Mouse (Mus musculus) forebrain, embryonic 15.5 days (tissue): Measurements from ENCODE around the gene Specc1. TPM values are rescaled to one million over a fixed set of nuclear protein-coding genes. Genes with fewer than 3 reads are reported as not detected.

Experiments
- ATAC-seq: fragments of 200-750 bp; cut with Nextera tagmentation; replicated peaks from 2 replicates; pipeline ENCODE4 v1.8.0; 2017; ENCODE audit warnings: mild to moderate bottlenecking, moderate TSS enrichment, moderate library complexity
- H3K27ac ChIP-seq: fragments of 300-500 bp; sonication (generic); replicated peaks from 2 replicates; pipeline ENCODE4 v1.5.1; 2015; ENCODE audit warnings: mild to moderate bottlenecking, inconsistent platforms
- H3K27me3 ChIP-seq: fragments of 300-500 bp; sonication (generic); 2 replicates; pipeline ENCODE4 v1.6.1; 2015; ENCODE audit warnings: inconsistent platforms
- H3K36me3 ChIP-seq: fragments of 300-500 bp; sonication (generic); 2 replicates; pipeline ENCODE4 v1.6.1; 2015; ENCODE audit warnings: mild to moderate bottlenecking, inconsistent platforms
- H3K4me1 ChIP-seq: fragments of 300-500 bp; sonication (generic); 2 replicates; pipeline ENCODE4 v1.6.1; 2015; ENCODE audit warnings: inconsistent platforms
- H3K4me2 ChIP-seq: fragments of 300-500 bp; sonication (generic); replicated peaks from 2 replicates; pipeline ENCODE4 v1.6.1; 2015; ENCODE audit warnings: mild to moderate bottlenecking, inconsistent platforms
- H3K4me3 ChIP-seq: fragments of 300-500 bp; sonication (generic); 2 replicates; pipeline ENCODE4 v1.5.1; 2015; ENCODE audit warnings: mild to moderate bottlenecking, inconsistent platforms
- H3K9ac ChIP-seq: fragments of 300-500 bp; sonication (generic); replicated peaks from 2 replicates; pipeline ENCODE4 v1.6.1; 2015; ENCODE audit warnings: mild to moderate bottlenecking, inconsistent platforms
- H3K9me3 ChIP-seq: fragments of 300-500 bp; sonication (generic); 2 replicates; pipeline ENCODE4 v1.6.1; 2016; ENCODE audit warnings: inconsistent platforms
- WGBS: fragments of 180-500 bp; shearing (Covaris S2); methylation state at CpG from one replicate; pipeline ENCODE4 v1.1.7; 2015; ENCODE audit warnings: mixed read lengths; 5-methylcytosine and 5-hydroxymethylcytosine counted together
- polyA plus RNA-seq: library from polyadenylated mRNA; unstranded; fragments of >200 nt; fragmentation: Nextera tagmentation; extraction: Ambion mirVana; gene quantifications from 2 replicates; pipeline ENCODE4 v1.2.1, GENCODE M21; 2015

Specc1 gene
- polyA plus RNA-seq, 1 experiment from 2014 or later, result 11.7 TPM

DNA sequence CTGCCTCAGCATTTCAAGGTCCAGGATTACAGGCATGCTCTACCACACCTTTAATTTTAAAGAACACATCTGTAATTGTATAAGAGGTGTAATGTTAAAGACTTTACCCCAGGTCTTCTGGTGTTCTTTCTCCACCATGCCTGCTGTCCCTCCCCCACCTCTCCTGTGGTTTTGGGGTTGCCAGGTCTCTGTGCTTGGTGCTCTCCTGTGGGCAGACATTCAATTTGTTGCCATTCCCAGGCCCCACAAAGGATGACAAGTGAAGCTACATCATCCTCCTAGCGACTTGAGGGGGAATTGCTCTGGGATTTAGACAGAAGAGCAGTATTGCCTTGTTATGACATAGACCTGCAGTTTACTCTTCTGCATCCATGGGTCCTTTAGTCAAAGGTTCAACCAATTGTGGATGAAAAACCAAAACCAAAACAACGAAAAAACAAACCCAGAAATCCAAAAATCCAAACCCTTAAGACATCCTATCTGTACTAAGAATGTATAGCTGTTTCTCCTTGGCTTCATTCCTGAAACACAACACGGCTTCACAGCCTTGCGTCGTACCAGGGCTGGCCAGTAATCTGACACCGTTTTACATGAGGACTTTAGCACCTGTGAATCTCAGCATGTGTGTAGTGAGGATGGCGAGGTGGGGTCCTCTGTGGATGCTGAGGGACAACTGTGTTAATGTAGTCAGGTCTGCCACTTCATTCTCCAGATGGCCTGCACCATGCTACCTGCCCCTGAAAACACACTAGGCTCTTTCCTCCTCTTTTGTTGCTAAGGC lies 15.1 kb downstream of the Specc1 start:
- H3K4me1 ChIP-seq, result no peaks in the 10 kb centered on the region
- no peak overlapping the region for H3K9ac ChIP-seq
- H3K9me3 ChIP-seq, result no peaks in the 10 kb centered on the region
- WGBS, result 65% methylated on average over 7 of the region's 7 CpGs
- ATAC-seq, result no peak
- H3K27me3 ChIP-seq, result no peaks in the 10 kb centered on the region
- H3K4me2 ChIP-seq, result no peak overlapping the region
- H3K36me3 ChIP-seq, result no peaks in the 10 kb centered on the region
- no peak overlapping the region for H3K4me3 ChIP-seq
- H3K27ac ChIP-seq, result no peak overlapping the region

GRCm38 (mm10) chr11:61974106-61974707 lies 17.6 kb downstream of the Specc1 start:
- no peaks in the 10 kb centered on the region for H3K36me3 ChIP-seq
- H3K27me3 ChIP-seq, result no peaks in the 10 kb centered on the region
- no peaks in the 10 kb centered on the region for H3K4me1 ChIP-seq
- H3K9me3 ChIP-seq, result no peaks in the 10 kb centered on the region
- H3K4me3 ChIP-seq, result no peak overlapping the region
- ATAC-seq, result no peak
- H3K27ac ChIP-seq, result no peak overlapping the region
- H3K4me2 ChIP-seq, result no peak overlapping the region
- no peak overlapping the region for H3K9ac ChIP-seq
- 60% methylated on average over 13 of the region's 13 CpGs for WGBS

GRCm38 (mm10) chr11:61975783-61976182 lies 19.2 kb downstream of the Specc1 start:
- Histone ChIP-seq H3K4me1 (no peaks in the 10 kb centered on the region), H3K9me3 (no peaks in the 10 kb centered on the region), H3K9ac (no peak overlapping the region), H3K27me3 (no peaks in the 10 kb centered on the region), H3K4me3 (no peak overlapping the region), H3K27ac (no peak overlapping the region), H3K36me3 (no peaks in the 10 kb centered on the region), H3K4me2 (no peak overlapping the region)
- ATAC-seq, result no peak
- WGBS, result 65% methylated on average over 1 of the region's 1 CpGs

GRCm38 (mm10) chr11:61981285-61981684 lies 24.7 kb downstream of the Specc1 start:
- H3K27me3 ChIP-seq, result no peaks in the 10 kb centered on the region
- ATAC-seq, result no peak
- 77% methylated on average over 2 of the region's 2 CpGs for WGBS
- H3K9me3 ChIP-seq, result no peaks in the 10 kb centered on the region
- no peak overlapping the region for H3K9ac ChIP-seq
- H3K4me1 ChIP-seq, result no peaks in the 10 kb centered on the region
- H3K27ac ChIP-seq, result no peak overlapping the region
- H3K4me3 ChIP-seq, result no peak overlapping the region
- no peak overlapping the region for H3K4me2 ChIP-seq
- no peaks in the 10 kb centered on the region for H3K36me3 ChIP-seq

GRCm38 (mm10) chr11:61982828-61983227 lies 26.3 kb downstream of the Specc1 start:
- Histone ChIP-seq H3K4me1 (no peaks in the 10 kb centered on the region), H3K9ac (no peak overlapping the region), H3K4me2 (no peak overlapping the region), H3K27ac (no peak overlapping the region), H3K27me3 (no peaks in the 10 kb centered on the region), H3K36me3 (no peaks in the 10 kb centered on the region), H3K9me3 (no peaks in the 10 kb centered on the region), H3K4me3 (no peak overlapping the region)
- 87% methylated on average over 9 of the region's 9 CpGs for WGBS
- no peak for ATAC-seq

- no peak for ATAC-seq
- WGBS, result 86% methylated on average over 4 of the region's 4 CpGs
- H3K4me3 ChIP-seq, result no peak overlapping the region
These were observed 30.4 kb downstream of the Specc1 start for GRCm38 (mm10) chr11:61986939-61987338.

DNA sequence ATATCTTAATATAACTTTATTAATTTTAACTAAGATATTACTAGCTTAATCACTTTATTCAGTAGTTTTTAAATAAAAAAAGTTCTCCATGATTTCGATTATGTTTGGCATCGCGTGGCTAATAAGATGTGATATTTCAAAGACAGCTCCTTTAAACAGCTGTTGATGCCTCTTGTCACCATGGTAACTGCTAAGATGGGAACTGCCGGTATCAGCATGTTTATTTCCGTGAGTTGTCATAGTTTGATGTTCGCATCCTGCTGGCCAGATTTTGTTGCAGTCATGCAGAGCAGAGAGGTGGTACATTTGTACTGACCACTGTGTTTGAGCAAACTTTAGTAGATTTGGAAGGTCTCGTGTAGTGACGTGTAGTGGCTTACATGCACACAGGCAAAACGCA lies 33.1 kb downstream of the Specc1 start:
- WGBS, result 71% methylated on average over 9 of the region's 9 CpGs
- Histone ChIP-seq H3K4me2 (no peak overlapping the region), H3K4me3 (no peak overlapping the region), H3K4me1 (no peaks in the 10 kb centered on the region), H3K27me3 (no peaks in the 10 kb centered on the region), H3K36me3 (no peaks in the 10 kb centered on the region), H3K9ac (no peak overlapping the region), H3K9me3 (no peaks in the 10 kb centered on the region), H3K27ac (no peak overlapping the region)
- ATAC-seq, result no peak

More at GRCm38 (mm10) chr11:61986939-61987338, 30.4 kb downstream of the Specc1 start:
- Histone ChIP-seq H3K27me3 (no peaks in the 10 kb centered on the region), H3K4me1 (no peaks in the 10 kb centered on the region), H3K36me3 (no peaks in the 10 kb centered on the region), H3K9me3 (no peaks in the 10 kb centered on the region), H3K27ac (no peak overlapping the region), H3K4me2 (no peak overlapping the region), H3K9ac (no peak overlapping the region)

- H3K27me3 ChIP-seq, result no peaks in the 10 kb centered on the region
- no peaks in the 10 kb centered on the region for H3K4me1 ChIP-seq
- no peaks in the 10 kb centered on the region for H3K9me3 ChIP-seq
- no peak overlapping the region for H3K27ac ChIP-seq
- WGBS, result 75% methylated on average over 2 of the region's 2 CpGs
- H3K9ac ChIP-seq, result no peak overlapping the region
- no peak overlapping the region for H3K4me2 ChIP-seq
- no peak for ATAC-seq
- H3K36me3 ChIP-seq, result no peaks in the 10 kb centered on the region
- H3K4me3 ChIP-seq, result no peak overlapping the region
These were observed 35.0 kb downstream of the Specc1 start for GRCm38 (mm10) chr11:61991576-61991975.

DNA sequence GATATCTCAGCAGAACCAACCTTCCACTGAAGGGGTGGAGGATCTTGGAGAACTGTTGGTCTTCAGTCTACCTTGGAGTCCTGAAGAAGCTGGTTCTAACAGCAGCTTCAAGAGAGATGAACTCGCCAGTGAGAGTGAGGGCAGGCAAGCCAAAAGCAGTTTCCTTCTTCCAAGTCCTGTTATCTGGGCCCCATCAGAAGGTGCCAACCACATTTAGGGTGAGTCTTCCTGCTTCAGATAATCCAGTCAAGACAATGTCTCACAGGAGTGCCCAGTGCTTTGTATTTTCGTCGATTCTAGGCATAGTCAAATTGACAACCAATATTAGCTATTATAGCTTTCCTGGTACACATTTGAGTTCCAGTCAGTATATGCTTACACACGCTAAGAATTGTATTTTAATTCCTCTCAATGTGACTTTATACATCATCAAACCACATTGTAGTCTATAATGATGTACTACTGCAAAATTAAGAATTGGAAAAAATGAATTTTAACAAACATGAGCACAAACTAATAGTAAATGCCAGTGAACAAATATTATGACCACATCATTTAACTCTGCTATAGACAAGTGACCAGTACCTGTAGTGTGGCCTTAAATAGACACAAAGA lies 36.2 kb downstream of the Specc1 start:
- no peaks in the 10 kb centered on the region for H3K4me1 ChIP-seq
- H3K36me3 ChIP-seq, result no peaks in the 10 kb centered on the region
- no peaks in the 10 kb centered on the region for H3K27me3 ChIP-seq
- 93% methylated on average over 4 of the region's 4 CpGs for WGBS
- no peak overlapping the region for H3K27ac ChIP-seq
- no peaks in the 10 kb centered on the region for H3K9me3 ChIP-seq
- no peak for ATAC-seq
- no peak overlapping the region for H3K4me2 ChIP-seq
- H3K9ac ChIP-seq, result no peak overlapping the region
- H3K4me3 ChIP-seq, result no peak overlapping the region

- ATAC-seq, result no peak
- no peaks in the 10 kb centered on the region for H3K36me3 ChIP-seq
- WGBS, result 90% methylated on average over 8 of the region's 8 CpGs
- H3K4me1 ChIP-seq, result no peaks in the 10 kb centered on the region
- H3K4me2 ChIP-seq, result no peak overlapping the region
- H3K9me3 ChIP-seq, result no peaks in the 10 kb centered on the region
- no peak overlapping the region for H3K9ac ChIP-seq
- H3K27ac ChIP-seq, result no peak overlapping the region
- H3K4me3 ChIP-seq, result no peak overlapping the region
- no peaks in the 10 kb centered on the region for H3K27me3 ChIP-seq
These were observed 42.9 kb downstream of the Specc1 start for GRCm38 (mm10) chr11:61999501-61999900.

- no peaks in the 10 kb centered on the region for H3K27me3 ChIP-seq
- no peak overlapping the region for H3K4me2 ChIP-seq
- 87% methylated on average over 12 of the region's 12 CpGs for WGBS
- no peak overlapping the region for H3K9ac ChIP-seq
- H3K4me3 ChIP-seq, result no peak overlapping the region
- ATAC-seq, result no peak
- no peak overlapping the region for H3K27ac ChIP-seq
- no peaks in the 10 kb centered on the region for H3K36me3 ChIP-seq
- no peaks in the 10 kb centered on the region for H3K4me1 ChIP-seq
- H3K9me3 ChIP-seq, result no peaks in the 10 kb centered on the region
These were observed 43.5 kb downstream of the Specc1 start for GRCm38 (mm10) chr11:62000099-62000498.

DNA sequence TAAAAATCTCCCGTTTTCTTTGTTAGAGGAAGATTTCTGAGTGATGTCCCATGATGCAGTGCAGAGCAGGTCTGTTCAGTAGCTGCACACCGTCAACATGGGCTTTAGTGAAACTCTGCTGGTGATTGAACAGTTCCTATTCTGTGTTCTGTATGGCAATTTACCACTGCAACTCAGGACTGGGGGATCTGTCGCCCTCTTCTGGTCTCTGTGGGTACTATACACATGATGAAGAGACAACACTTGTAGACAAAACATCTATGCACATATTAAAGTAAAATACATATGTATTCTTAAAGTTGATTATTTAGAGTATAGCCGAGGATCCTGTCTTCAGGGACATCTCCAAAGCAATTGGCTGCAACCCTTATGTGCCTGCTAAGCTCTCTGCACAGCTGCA lies 45.4 kb downstream of the Specc1 start:
- no peak overlapping the region for H3K4me3 ChIP-seq
- H3K36me3 ChIP-seq, result no peaks in the 10 kb centered on the region
- H3K9ac ChIP-seq, result no peak overlapping the region
- no peak overlapping the region for H3K4me2 ChIP-seq
- no peaks in the 10 kb centered on the region for H3K27me3 ChIP-seq
- WGBS, result 80% methylated on average over 4 of the region's 4 CpGs
- no peak for ATAC-seq
- 0 out of 2 replicates have a peak, but pooled peaks cover 4% of the 10 kb centered on the region for H3K4me1 ChIP-seq
- no peak overlapping the region for H3K27ac ChIP-seq
- H3K9me3 ChIP-seq, result no peaks in the 10 kb centered on the region
